Mouse (Mus musculus) fat pad, adult 2 months (tissue): ENCODE results near the gene Tmem213.

ENCODE experiments used
- DNase-seq: peaks from one replicate; pipeline ENCODE4 v3.0.0-alpha.2; 2011; ENCODE audit warnings: low read depth, low spot score; ENCODE audit errors: extremely low read depth

Tmem213 gene

DNA sequence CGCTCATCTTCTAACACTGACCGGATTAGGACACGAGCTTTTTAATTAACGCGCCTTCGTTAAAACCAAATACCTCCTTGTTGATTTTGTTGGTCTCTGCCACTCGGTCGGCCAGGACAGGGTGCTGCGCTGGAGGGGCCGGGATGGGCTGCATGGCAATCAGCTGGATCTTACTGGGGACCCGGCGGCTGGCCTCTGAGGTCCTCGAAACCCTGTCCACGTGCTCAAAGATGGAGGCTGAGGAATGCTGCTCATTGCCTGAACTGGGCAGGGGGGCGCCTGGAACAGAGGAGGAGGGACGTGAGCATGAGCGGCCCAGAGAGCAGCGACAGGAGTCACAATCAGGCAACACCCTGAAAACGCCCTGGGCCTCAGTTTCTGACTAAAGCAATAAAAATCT lies 40.4 kb downstream of the Tmem213 start:
- DNase-seq: no peak

DNA sequence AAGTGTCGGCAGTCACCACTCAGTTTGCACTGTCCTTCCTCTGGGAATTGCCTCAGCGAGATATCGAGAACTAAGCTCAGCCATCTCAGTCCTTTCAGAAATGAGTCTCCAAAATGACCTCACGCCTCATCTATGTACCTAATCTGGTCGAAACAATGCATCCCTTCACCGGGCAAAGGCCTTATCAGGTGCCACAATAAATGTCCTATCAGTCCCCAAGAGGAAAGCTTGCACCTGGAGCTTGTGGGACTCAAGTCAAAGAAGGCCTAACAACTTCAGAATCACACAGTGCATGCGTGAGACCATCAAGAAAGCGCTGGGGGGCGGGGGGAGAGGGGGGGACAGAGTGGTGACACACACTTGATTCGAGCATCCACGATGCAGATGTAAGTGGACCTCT lies 43.2 kb downstream of the Tmem213 start:
- no peak for DNase-seq

DNA sequence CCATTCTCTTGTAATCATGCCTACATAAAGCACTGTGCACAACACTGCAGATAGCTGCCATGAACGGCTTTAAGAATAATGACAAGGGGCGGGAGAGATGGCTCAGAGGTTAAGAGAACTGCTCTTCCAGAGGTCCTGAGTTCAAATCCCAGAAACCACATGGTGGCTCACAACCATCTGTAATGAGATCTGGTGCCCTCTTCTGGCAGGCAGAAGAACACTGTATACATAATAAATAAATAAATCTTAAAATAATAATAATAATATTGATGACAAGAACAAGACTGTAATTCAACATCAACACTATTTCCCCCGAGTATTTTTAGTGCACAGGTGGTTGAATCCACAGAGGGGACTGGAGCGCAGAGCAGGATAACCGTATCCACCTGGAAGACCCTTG lies 47.1 kb downstream of the Tmem213 start:
- DNase-seq: no peak

DNA sequence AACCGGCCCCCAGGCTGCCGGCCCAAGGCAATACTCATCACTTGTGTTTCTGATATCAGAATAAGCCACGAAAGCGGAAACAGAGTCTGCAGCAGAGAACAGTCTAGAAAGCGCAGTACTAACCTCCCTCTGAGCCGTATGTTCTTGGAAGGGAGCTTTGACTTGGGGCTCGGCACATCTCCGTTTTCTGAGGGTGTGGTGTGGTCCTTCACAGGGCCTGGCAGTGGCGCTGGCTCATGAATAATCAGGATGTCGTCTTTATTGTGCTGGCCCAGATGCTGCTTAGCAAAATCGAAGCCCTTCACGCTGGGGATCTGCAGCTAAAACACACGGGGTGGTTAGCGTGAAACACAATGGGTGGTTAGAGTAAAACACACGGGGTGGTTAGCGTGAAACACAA lies 48.9 kb downstream of the Tmem213 start:
- DNase-seq: no peak

DNA sequence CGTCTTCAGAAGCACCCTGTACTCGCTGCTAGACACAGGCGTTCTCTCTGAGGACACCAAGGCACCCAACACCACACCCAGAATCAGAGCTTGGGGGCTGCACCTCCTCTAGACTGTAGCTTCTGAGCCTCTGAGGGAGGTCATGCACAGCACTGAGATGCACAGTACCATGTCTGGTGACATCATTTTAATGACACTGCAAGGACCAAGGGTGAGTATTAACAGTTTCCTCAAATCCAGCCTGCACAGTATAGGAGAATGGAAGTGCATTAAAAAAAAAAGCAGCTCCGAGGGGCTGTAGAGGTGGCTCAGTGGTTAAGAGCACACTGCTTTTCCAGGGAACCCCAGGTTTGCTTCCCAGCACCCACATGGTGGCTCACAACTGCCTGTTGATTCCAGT lies 50.5 kb downstream of the Tmem213 start:
- DNase-seq: no peak

DNA sequence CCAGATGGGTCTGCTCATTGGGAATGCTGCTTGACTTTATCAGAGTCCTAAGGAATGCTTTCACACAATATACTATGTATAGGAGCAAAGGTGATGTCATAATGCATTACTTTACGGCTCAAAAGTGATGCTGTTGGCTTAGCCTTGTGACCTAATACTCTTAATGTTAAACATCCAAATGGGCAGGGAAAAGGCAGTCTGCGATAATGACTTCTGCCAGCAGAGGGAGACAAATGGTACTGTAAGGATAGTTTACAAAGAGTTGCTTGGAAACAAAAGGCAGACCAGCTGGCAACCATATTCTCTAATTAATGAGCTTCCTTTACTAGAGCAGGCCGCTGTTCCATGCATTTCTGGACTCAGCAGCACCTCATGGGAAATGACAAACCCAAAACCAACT lies 51.0 kb downstream of the Tmem213 start:
- no peak for DNase-seq

DNA sequence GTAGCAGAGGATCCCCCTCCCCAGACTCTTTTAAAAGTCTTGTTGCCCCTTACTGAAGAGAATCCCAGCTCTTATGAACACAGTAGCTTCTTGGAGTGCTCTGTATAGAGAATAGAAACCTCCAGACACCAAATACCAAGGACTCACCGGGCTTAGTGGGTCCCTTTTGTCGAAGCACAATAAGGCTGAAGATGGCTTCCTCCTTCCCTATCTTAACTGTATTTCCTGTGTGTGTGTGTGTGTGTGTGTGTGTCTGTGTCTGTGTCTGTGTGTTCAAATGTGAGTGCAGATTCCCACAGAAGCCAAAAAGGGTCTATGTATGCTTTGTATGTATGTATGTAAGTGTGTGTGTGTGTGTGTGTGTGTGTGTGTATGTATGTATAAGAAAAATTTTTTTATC lies 51.5 kb downstream of the Tmem213 start:
- no peak for DNase-seq

DNA sequence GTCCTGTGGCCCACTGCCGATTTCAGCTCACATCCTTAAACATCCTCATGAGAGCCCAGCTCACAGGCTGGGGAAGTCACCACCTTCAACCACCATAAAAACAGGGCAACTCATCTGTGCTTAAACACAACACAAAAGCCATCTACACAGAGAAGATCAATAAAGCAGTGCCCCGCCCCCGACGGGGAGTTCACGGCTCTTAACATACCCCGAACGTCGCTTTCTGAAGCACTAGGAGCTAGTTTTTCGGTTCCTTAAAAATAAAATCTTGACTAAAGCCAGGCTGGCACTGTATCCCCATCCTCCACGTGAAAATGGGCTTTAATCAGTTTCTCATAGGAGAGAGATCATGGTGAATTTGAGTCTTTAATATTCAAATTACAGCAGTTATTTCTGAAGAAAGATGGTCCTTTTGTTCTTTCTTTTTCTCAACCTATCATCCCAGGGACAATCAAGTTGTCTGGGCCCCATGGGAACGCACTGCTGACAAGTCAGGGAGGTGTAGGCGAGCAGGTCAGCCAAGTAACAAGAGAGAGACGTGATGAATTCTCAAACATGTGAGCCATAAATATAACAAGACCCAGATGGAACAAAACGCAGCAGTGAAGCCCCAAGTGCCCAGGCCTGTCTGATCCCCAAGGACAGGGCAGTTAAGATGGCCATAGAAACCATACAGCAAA lies 53.9 kb downstream of the Tmem213 start:
- DNase-seq: no peak

DNA sequence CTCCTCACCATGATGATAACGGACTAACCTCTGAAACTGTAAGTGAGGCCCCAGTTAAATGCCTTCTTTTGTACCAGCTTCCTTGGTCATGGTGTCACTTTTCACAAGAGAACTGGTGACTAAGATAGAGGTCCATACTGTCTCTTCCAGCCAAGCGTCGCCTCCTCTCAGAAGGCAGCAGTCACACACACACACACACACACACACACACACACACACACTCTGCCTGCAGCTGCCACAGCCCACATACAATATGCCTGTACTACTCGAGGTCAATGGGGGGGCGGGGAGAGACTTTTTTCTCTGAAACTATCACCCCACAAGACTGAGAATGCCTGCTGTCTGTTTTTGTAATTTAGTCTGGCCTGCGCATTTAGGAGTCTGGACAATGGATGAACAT lies 55.6 kb downstream of the Tmem213 start:
- no peak for DNase-seq

DNA sequence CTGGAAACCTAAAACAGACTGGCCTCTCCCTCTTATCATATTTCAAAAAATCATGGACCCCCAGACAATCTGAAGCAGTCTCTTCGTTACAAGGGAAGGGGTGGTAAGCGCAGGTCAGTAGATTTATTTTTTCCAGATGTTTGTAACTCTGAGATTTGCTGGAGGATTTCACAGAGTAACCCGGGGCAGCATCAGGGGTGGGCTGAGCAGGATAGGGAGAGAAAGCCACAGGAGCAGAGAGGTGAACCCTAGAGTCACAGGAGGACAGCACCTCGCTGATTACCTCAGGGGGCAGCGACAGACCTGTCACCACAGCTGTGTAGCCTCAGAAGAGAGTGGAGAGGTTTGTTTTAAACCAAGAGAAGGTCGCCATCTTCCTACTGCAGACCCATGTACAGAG lies 56.3 kb downstream of the Tmem213 start:
- DNase-seq: no peak
